Mouse (Mus musculus): ENCODE measurements around the gene Magi3. TPM values are rescaled to one million over a fixed set of nuclear protein-coding genes. Genes with fewer than 3 reads are reported as not detected.

Gene Magi3
- polyA plus RNA-seq, 1 experiment from 2014 or later = 8.7 TPM

- WGBS = 93% methylated on average over 2 of the region's 2 CpGs
- H3K36me3 ChIP-seq = no peaks in the 10 kb centered on the region
- H3K9me3 ChIP-seq = no peaks in the 10 kb centered on the region
- peaks cover 8% of the 10 kb centered on the region for H3K4me1 ChIP-seq
- no peak for DNase-seq (ENCODE audit: low spot score)
- no peak overlapping the region for H3K4me3 ChIP-seq
- H3K27ac ChIP-seq = no peak overlapping the region
- no peaks in the 10 kb centered on the region for H3K27me3 ChIP-seq (ENCODE audit: insufficient read depth, poor library complexity, severe bottlenecking)
Observed at GRCm38 (mm10) chr3:104236029-104236428, 15.9 kb upstream of the Magi3 start.

GRCm38 (mm10) chr3:104235099-104235498 is 14.9 kb upstream of the Magi3 start:
- no peaks in the 10 kb centered on the region for H3K9me3 ChIP-seq
- no peak overlapping the region for H3K27ac ChIP-seq
- H3K27me3 ChIP-seq (ENCODE audit: insufficient read depth, poor library complexity, severe bottlenecking) = no peaks in the 10 kb centered on the region
- no peak overlapping the region for H3K4me3 ChIP-seq
- H3K4me1 ChIP-seq = peaks cover 8% of the 10 kb centered on the region
- no peaks in the 10 kb centered on the region for H3K36me3 ChIP-seq
- 83% methylated on average over 5 of the region's 5 CpGs for WGBS
- no peak for DNase-seq (ENCODE audit: low spot score)

GRCm38 (mm10) chr3:104233366-104234312 is 13.5 kb upstream of the Magi3 start:
- peaks cover 8% of the 10 kb centered on the region for H3K4me1 ChIP-seq
- no peak overlapping the region for H3K4me3 ChIP-seq
- WGBS = 58% methylated on average over 7 of the region's 7 CpGs
- DNase-seq (ENCODE audit: low spot score) = no peak
- H3K27ac ChIP-seq = peak overlapping the region; percentile 36; the same call in 1 of the 2 replicates
- no peaks in the 10 kb centered on the region for H3K9me3 ChIP-seq
- H3K36me3 ChIP-seq = no peaks in the 10 kb centered on the region
- H3K27me3 ChIP-seq (ENCODE audit: insufficient read depth, poor library complexity, severe bottlenecking) = no peaks in the 10 kb centered on the region

GRCm38 (mm10) chr3:104227438-104228111 is 7.4 kb upstream of the Magi3 start:
- no peak for DNase-seq (ENCODE audit: low spot score)
- 37% methylated on average over 5 of the region's 5 CpGs for WGBS

GRCm38 (mm10) chr3:104226731-104227130 is 6.6 kb upstream of the Magi3 start:
- Histone ChIP-seq H3K27me3 (ENCODE audit: insufficient read depth, poor library complexity, severe bottlenecking) (no peaks in the 10 kb centered on the region), H3K4me3 (no peak overlapping the region), H3K36me3 (no peaks in the 10 kb centered on the region), H3K4me1 (peaks cover 18% of the 10 kb centered on the region), H3K27ac (peak overlapping the region; percentile 19; the same call in 1 of the 2 replicates), H3K9me3 (no peaks in the 10 kb centered on the region)
- WGBS = 34% methylated on average over 7 of the region's 7 CpGs
- no peak for DNase-seq (ENCODE audit: low spot score)

More at GRCm38 (mm10) chr3:104227438-104228111, 7.4 kb upstream of the Magi3 start:
- Histone ChIP-seq H3K4me1 (peaks cover 18% of the 10 kb centered on the region), H3K27me3 (ENCODE audit: insufficient read depth, poor library complexity, severe bottlenecking) (no peaks in the 10 kb centered on the region), H3K27ac (peak overlapping the region; percentile 50), H3K36me3 (no peaks in the 10 kb centered on the region), H3K4me3 (no peak overlapping the region), H3K9me3 (no peaks in the 10 kb centered on the region)

GRCm38 (mm10) chr3:104221156-104221555 is 982 bp upstream of the Magi3 start:
- WGBS = 13% methylated on average over 11 of the region's 11 CpGs
- no peak for DNase-seq (ENCODE audit: low spot score)
- Histone ChIP-seq H3K9me3 (no peaks in the 10 kb centered on the region), H3K4me1 (peaks cover 15% of the 10 kb centered on the region), H3K27ac (peak overlapping the region; percentile 95), H3K4me3 (peak overlapping the region; percentile 90), H3K27me3 (ENCODE audit: insufficient read depth, poor library complexity, severe bottlenecking) (no peaks in the 10 kb centered on the region), H3K36me3 (no peaks in the 10 kb centered on the region)

- peaks cover 14% of the 10 kb centered on the region for H3K4me1 ChIP-seq
- DNase-seq (ENCODE audit: low spot score) = peak; percentile 84
- no peaks in the 10 kb centered on the region for H3K36me3 ChIP-seq
- H3K27me3 ChIP-seq (ENCODE audit: insufficient read depth, poor library complexity, severe bottlenecking) = no peaks in the 10 kb centered on the region
- no peaks in the 10 kb centered on the region for H3K9me3 ChIP-seq
- peak overlapping the region; percentile 95 for H3K27ac ChIP-seq
- H3K4me3 ChIP-seq = peak overlapping the region; percentile 90
- 6% methylated on average over 100 of the region's 107 CpGs for WGBS
Observed at GRCm38 (mm10) chr3:104219531-104220294, 461 bp downstream of the Magi3 start.

- Histone ChIP-seq H3K36me3 (no peaks in the 10 kb centered on the region), H3K27ac (peak overlapping the region; percentile 95), H3K4me3 (peak overlapping the region; percentile 90), H3K27me3 (ENCODE audit: insufficient read depth, poor library complexity, severe bottlenecking) (no peaks in the 10 kb centered on the region), H3K9me3 (no peaks in the 10 kb centered on the region), H3K4me1 (peaks cover 18% of the 10 kb centered on the region)
- 1% methylated on average over 15 of the region's 15 CpGs for WGBS
- peak; percentile 76 for DNase-seq (ENCODE audit: low spot score)
Observed at GRCm38 (mm10) chr3:104218926-104219325, 1.2 kb downstream of the Magi3 start.

GRCm38 (mm10) chr3:104189823-104190222 is 30.4 kb downstream of the Magi3 start:
- H3K4me3 ChIP-seq = no peak overlapping the region
- no peaks in the 10 kb centered on the region for H3K36me3 ChIP-seq
- H3K9me3 ChIP-seq = no peaks in the 10 kb centered on the region
- H3K4me1 ChIP-seq = 0 out of 2 replicates have a peak, but pooled peaks cover 6% of the 10 kb centered on the region
- H3K27me3 ChIP-seq (ENCODE audit: insufficient read depth, poor library complexity, severe bottlenecking) = no peaks in the 10 kb centered on the region
- no peak for DNase-seq (ENCODE audit: low spot score)
- H3K27ac ChIP-seq = no peak overlapping the region
- 57% methylated on average over 2 of the region's 2 CpGs for WGBS

- Histone ChIP-seq H3K4me1 (0 out of 2 replicates have a peak, but pooled peaks cover 6% of the 10 kb centered on the region), H3K9me3 (no peaks in the 10 kb centered on the region), H3K36me3 (no peaks in the 10 kb centered on the region), H3K27ac (no peak overlapping the region), H3K4me3 (no peak overlapping the region), H3K27me3 (ENCODE audit: insufficient read depth, poor library complexity, severe bottlenecking) (no peaks in the 10 kb centered on the region)
- DNase-seq (ENCODE audit: low spot score) = no peak
- WGBS = 91% methylated on average over 1 of the region's 1 CpGs
Observed at GRCm38 (mm10) chr3:104189234-104189633, 30.9 kb downstream of the Magi3 start.

GRCm38 (mm10) chr3:104184270-104184669 is 35.9 kb downstream of the Magi3 start:
- H3K4me3 ChIP-seq = no peak overlapping the region
- 83% methylated on average over 2 of the region's 2 CpGs for WGBS
- H3K4me1 ChIP-seq = no peaks in the 10 kb centered on the region
- H3K27ac ChIP-seq = no peak overlapping the region
- H3K9me3 ChIP-seq = no peaks in the 10 kb centered on the region
- H3K36me3 ChIP-seq = no peaks in the 10 kb centered on the region
- no peaks in the 10 kb centered on the region for H3K27me3 ChIP-seq (ENCODE audit: insufficient read depth, poor library complexity, severe bottlenecking)
- no peak for DNase-seq (ENCODE audit: low spot score)

- Histone ChIP-seq H3K9me3 (no peaks in the 10 kb centered on the region), H3K27ac (no peak overlapping the region), H3K36me3 (peaks cover 3% of the 10 kb centered on the region), H3K27me3 (ENCODE audit: insufficient read depth, poor library complexity, severe bottlenecking) (no peaks in the 10 kb centered on the region), H3K4me1 (no peaks in the 10 kb centered on the region), H3K4me3 (no peak overlapping the region)
- WGBS = 81% methylated on average over 2 of the region's 2 CpGs
- DNase-seq (ENCODE audit: low spot score) = no peak
Observed at GRCm38 (mm10) chr3:104183656-104184055, 36.5 kb downstream of the Magi3 start.

All from heart, embryonic 10.5 days (tissue).